Mouse (Mus musculus): ENCODE measurements at regions not wholly inside any gene's neighbourhood (a gene's known extent, or its start where the extent isn't known, plus 50 kb on each side); places are given as distances from the start of the nearest gene placed in this dataset.

DNA sequence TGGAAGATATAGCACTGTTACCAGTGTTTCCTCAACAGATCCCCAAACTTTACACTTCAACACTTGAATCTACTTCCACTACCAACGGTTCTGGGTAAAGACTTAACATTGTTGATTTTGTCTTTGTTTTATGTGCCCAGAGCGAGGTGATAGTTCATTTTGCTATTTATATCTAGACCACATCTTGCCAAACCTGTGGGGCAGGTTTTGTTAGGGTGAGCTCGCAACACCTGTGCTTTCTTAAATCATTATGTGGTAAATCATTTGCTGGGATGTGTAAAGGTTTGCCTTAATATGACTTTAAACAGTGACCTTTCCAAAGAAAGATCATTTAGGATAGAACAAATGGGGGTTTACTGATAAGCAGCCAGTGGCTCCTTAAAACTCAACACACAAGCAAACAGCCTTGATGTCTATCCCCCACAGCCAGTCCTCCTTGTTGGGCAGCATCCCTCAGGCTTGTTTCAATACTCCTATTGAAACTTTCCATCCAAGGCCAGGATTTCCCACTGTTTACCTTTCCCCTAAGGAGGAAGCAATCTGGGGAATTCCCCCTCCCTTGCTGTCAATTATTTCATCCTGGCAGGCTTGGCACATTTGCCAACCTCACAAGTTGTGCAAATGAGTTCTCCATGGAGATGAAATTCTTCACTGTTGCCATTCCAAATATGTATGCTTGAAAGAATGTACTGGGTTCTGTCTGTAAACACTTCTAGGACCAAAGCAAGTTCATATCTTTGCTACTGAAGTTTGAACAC, 101.1 kb upstream of the Speer4f2 start:
- Histone ChIP-seq H3K4me1 (replicated peaks; ENCODE audit: control insufficient read depth in 2 of 2, insufficient read depth in 2 of 2, low read length in 1 of 2) (no peaks in the 10 kb centered on the region), H3K9ac (replicated peaks) (no peak overlapping the region), H3K36me3 (replicated peaks; ENCODE audit: control insufficient read depth, insufficient read depth, low read depth) (no peaks in the 10 kb centered on the region), H3K4me3 (ENCODE audit: insufficient read depth in 1 of 2, low read depth in 2 of 2, low read length in 2 of 2) (no peak overlapping the region), H3K27me3 (ENCODE audit: control insufficient read depth, insufficient read depth, low read length) (no peaks in the 10 kb centered on the region), H3K4me2 (ENCODE audit: low read depth) (no peak overlapping the region), H3K9me3 (ENCODE audit: control insufficient read depth, low read length) (no peaks in the 10 kb centered on the region), H3K27ac (no peak overlapping the region)
- ATAC-seq (ENCODE audit: insufficient read depth): no peak
- DNase-seq (ENCODE audit: low read depth in 3 of 3, low spot score in 3 of 3): no peak
- 43% methylated on average over 3 of the region's 3 CpGs for WGBS (ENCODE audit: insufficient replicate concordance)
- TF ChIP-seq CTCF (IDR thresholded peaks at IDR 0.05; ENCODE audit: low read depth) (no peak), EP300 (IDR thresholded peaks at IDR 0.05; ENCODE audit: low read depth) (no peak)

DNA sequence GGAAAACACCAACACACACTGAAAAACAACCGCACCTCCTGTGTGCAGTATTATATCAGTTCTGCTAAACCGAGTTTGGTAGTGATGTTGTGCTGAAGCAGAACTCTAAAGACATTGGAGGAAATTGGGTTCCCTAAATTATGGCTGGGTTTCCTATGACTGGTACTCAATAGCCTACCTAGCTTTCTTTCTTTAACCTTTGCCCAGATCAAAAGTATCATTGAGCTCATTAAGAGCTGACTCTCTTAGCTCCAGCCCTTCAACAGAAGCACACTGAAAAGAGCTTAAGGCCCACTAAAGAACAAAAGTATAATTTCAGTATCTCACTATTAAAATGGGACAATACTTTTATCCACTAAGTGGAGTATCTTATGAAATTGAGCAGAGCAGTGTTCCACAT, 97.6 kb upstream of the Speer4f2 start:
- no peaks in the 10 kb centered on the region for H3K36me3 ChIP-seq (replicated peaks; ENCODE audit: control insufficient read depth, insufficient read depth, low read depth)
- H3K27me3 ChIP-seq (ENCODE audit: control insufficient read depth, insufficient read depth, low read length): no peaks in the 10 kb centered on the region
- no peak overlapping the region for H3K27ac ChIP-seq
- H3K9ac ChIP-seq (replicated peaks): no peak overlapping the region
- H3K4me1 ChIP-seq (replicated peaks; ENCODE audit: control insufficient read depth in 2 of 2, insufficient read depth in 2 of 2, low read length in 1 of 2): no peaks in the 10 kb centered on the region
- DNase-seq (ENCODE audit: low read depth in 3 of 3, low spot score in 3 of 3): no peak
- WGBS (ENCODE audit: insufficient replicate concordance): 67% methylated on average over 2 of the region's 2 CpGs
- H3K4me3 ChIP-seq (ENCODE audit: insufficient read depth in 1 of 2, low read depth in 2 of 2, low read length in 2 of 2): no peak overlapping the region
- ATAC-seq (ENCODE audit: insufficient read depth): no peak
- no peak overlapping the region for H3K4me2 ChIP-seq (ENCODE audit: low read depth)
- TF ChIP-seq EP300 (IDR thresholded peaks at IDR 0.05; ENCODE audit: low read depth): no peak
- no peak for TF ChIP-seq CTCF (IDR thresholded peaks at IDR 0.05; ENCODE audit: low read depth)
- H3K9me3 ChIP-seq (ENCODE audit: control insufficient read depth, low read length): no peaks in the 10 kb centered on the region

DNA sequence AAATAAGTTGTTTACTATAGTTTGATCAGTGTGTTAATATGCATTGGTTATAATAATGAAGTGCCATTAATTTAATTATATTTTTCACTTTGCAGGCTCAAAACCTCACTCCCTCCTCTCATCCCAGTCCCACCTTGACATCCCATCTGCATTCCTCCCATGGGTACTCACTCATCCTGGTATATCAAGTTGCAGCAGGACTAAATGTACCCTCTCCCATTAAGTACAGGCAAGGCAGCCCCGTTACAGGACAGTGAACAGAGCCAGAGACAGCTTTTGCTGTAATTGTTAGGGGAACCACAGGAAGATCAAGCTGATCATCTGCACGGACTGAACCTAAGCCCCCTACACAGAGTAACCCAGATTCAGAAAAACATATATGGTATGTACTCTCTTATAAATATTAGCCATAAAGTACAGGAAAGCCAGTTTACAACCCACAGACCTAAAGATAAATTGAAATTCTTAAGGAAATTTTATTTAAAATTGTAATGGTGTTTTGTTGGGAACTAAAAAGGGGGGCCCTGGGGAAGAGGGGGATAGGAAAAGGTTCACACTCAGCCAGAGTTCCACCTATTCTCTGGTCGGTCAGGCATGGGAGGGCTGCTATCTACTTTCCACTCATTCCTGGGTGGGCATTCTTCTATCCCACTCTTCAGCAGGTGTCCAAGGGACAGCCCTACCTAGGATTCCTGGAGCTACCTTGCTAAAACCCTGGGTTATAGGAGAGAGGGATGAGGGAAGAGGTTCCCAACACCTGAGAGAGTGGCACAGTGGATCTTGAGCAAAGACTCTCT, 96.0 kb upstream of the Speer4f2 start:
- no peak for TF ChIP-seq CTCF (IDR thresholded peaks at IDR 0.05; ENCODE audit: low read depth)
- no peak for TF ChIP-seq EP300 (IDR thresholded peaks at IDR 0.05; ENCODE audit: low read depth)
- H3K9ac ChIP-seq (replicated peaks): no peak overlapping the region
- ATAC-seq (ENCODE audit: insufficient read depth): no peak
- H3K4me1 ChIP-seq (replicated peaks; ENCODE audit: control insufficient read depth in 2 of 2, insufficient read depth in 2 of 2, low read length in 1 of 2): no peaks in the 10 kb centered on the region
- WGBS (ENCODE audit: insufficient replicate concordance): 39% methylated on average over 3 of the region's 3 CpGs
- no peaks in the 10 kb centered on the region for H3K27me3 ChIP-seq (ENCODE audit: control insufficient read depth, insufficient read depth, low read length)
- no peak overlapping the region for H3K27ac ChIP-seq
- no peak overlapping the region for H3K4me3 ChIP-seq (ENCODE audit: insufficient read depth in 1 of 2, low read depth in 2 of 2, low read length in 2 of 2)
- H3K4me2 ChIP-seq (ENCODE audit: low read depth): no peak overlapping the region
- no peaks in the 10 kb centered on the region for H3K9me3 ChIP-seq (ENCODE audit: control insufficient read depth, low read length)
- no peaks in the 10 kb centered on the region for H3K36me3 ChIP-seq (replicated peaks; ENCODE audit: control insufficient read depth, insufficient read depth, low read depth)
- no peak for DNase-seq (ENCODE audit: low read depth in 3 of 3, low spot score in 3 of 3)

DNA sequence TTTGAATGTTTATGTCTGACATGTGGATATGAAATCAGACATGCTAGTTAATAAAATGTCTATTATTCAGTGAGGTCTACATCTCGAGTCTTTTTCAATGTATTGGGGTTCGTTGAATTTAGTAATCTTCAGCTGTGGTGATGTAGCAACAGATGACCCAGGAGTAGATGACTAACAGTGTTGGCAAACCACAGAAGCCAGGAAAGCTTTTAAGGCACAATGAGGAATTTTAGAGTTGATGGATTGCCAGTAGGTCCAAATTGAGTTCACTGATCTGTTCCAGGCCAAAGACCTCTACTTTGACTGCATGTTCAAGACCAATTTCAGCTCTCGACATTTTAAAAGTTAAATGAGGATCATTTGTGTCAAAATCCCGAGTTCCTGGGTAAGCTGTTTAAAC, 92.8 kb upstream of the Speer4f2 start:
- ATAC-seq (ENCODE audit: insufficient read depth) (no peak), DNase-seq (ENCODE audit: low read depth in 3 of 3, low spot score in 3 of 3) (no peak)
- H3K36me3 ChIP-seq (replicated peaks; ENCODE audit: control insufficient read depth, insufficient read depth, low read depth): no peaks in the 10 kb centered on the region
- H3K9me3 ChIP-seq (ENCODE audit: control insufficient read depth, low read length): no peaks in the 10 kb centered on the region
- 47% methylated on average over 4 of the region's 4 CpGs for WGBS (ENCODE audit: insufficient replicate concordance)
- H3K27me3 ChIP-seq (ENCODE audit: control insufficient read depth, insufficient read depth, low read length): no peaks in the 10 kb centered on the region
- no peaks in the 10 kb centered on the region for H3K4me1 ChIP-seq (replicated peaks; ENCODE audit: control insufficient read depth in 2 of 2, insufficient read depth in 2 of 2, low read length in 1 of 2)
- H3K9ac ChIP-seq (replicated peaks): no peak overlapping the region
- TF ChIP-seq EP300 (IDR thresholded peaks at IDR 0.05; ENCODE audit: low read depth) (no peak), CTCF (IDR thresholded peaks at IDR 0.05; ENCODE audit: low read depth) (no peak)
- H3K27ac ChIP-seq: no peak overlapping the region
- H3K4me3 ChIP-seq (ENCODE audit: insufficient read depth in 1 of 2, low read depth in 2 of 2, low read length in 2 of 2): no peak overlapping the region
- H3K4me2 ChIP-seq (ENCODE audit: low read depth): no peak overlapping the region

DNA sequence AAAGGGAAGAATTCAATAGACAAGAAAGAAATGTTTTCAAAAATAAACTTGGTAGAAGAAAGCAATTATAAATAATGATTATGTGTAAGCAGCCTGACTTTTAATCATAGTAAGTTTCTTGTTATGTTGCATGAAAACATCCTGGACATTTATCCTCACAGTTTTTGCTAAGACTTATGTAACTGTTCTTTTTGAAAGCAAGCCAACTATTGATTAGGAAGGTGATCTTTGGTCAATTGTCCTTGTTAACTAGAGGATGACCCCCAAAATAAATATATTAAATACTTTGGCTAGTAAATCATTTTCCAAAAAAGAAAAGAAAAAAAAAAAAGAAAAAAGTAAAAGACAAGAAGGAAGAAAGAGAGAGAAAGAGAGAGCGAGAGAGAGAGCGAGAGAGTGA, 92.0 kb upstream of the Speer4f2 start:
- ATAC-seq (ENCODE audit: insufficient read depth): no peak
- Histone ChIP-seq H3K27ac (no peak overlapping the region), H3K36me3 (replicated peaks; ENCODE audit: control insufficient read depth, insufficient read depth, low read depth) (no peaks in the 10 kb centered on the region), H3K9ac (replicated peaks) (no peak overlapping the region), H3K27me3 (ENCODE audit: control insufficient read depth, insufficient read depth, low read length) (no peaks in the 10 kb centered on the region), H3K4me3 (ENCODE audit: insufficient read depth in 1 of 2, low read depth in 2 of 2, low read length in 2 of 2) (no peak overlapping the region), H3K4me1 (replicated peaks; ENCODE audit: control insufficient read depth in 2 of 2, insufficient read depth in 2 of 2, low read length in 1 of 2) (no peaks in the 10 kb centered on the region), H3K4me2 (ENCODE audit: low read depth) (no peak overlapping the region), H3K9me3 (ENCODE audit: control insufficient read depth, low read length) (no peaks in the 10 kb centered on the region)
- peak in 1 of 3 experiments; percentile 9 for DNase-seq (ENCODE audit: low read depth in 3 of 3, low spot score in 3 of 3)
- WGBS (ENCODE audit: insufficient replicate concordance): 67% methylated on average over 2 of the region's 2 CpGs
- TF ChIP-seq EP300 (IDR thresholded peaks at IDR 0.05; ENCODE audit: low read depth): no peak
